Comparison of ENCODE assay signal across 35 mouse cellular contexts in the genomic region with DNA sequence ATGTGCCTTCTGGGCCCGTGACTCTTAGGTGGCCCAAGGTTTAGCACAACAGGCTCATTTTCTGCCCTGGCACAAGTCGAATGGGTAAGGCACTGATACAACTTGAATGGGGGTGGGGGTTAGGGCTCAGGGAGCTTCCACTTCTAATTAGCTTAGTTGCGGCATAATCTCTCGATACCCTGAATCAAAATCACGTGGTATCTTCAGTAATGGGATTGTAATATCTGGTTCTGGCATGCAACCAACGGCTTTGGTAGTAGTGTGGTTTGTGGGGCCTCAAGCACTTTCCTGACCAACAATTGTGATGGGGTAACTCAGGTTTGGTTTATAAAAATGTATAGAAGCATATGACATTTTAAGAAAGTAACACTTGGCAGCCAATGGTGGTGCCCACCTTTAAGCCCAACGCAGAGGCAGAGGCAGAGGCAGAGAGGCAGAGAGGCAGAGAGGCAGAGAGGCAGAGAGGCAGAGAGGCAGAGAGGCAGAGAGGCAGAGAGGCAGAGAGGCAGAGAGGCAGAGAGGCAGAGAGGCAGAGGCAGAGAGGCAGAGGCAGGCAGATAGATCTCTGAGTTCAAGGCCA. TPM values are rescaled to one million over a fixed set of nuclear protein-coding genes. Genes with fewer than 3 reads are reported as not detected.
DNase-seq lines count a peak whose midpoint lies in the region; ATAC-seq and TF ChIP-seq lines count a peak whose summit lies in the region.
"Had no signal": no experiment of that assay in that cellular context is flagged by ENCODE, and none has a peak within 500 bp of the region (broad histone marks: within the 10 kb centered on the region; RNA-seq: fewer than 3 reads in every experiment).

No protein-coding gene starts in this region.

- TF ChIP-seq CTCF in spleen, adult 2 months (IDR thresholded peaks at IDR 0.05; ENCODE audit: extremely low read depth, insufficient read depth, insufficient read length, insufficient replicate concordance) = no peak
- TF ChIP-seq CTCF in MEL (IDR thresholded peaks at IDR 0.05 in 2 of 3, conservative IDR thresholded peaks at IDR 0.05 in 1 of 3; ENCODE audit: control insufficient read depth in 1 of 3, insufficient read depth in 1 of 3, low read depth in 2 of 3, low read length in 3 of 3, poor library complexity in 1 of 3, severe bottlenecking in 1 of 3) = no peak

- ATAC-seq in megakaryocyte progenitor cell, adult 5-6 weeks (replicated peaks; ENCODE audit: poor library complexity) = peak; percentile 31
- no peak for ATAC-seq in heart, embryonic 11.5 days (replicated peaks; ENCODE audit: insufficient number of reproducible peaks, low FRiP score, low TSS enrichment)
- ATAC-seq: forebrain, embryonic 13.5 days; lung, postnatal 0 days; midbrain, embryonic 13.5 days; Patski had no signal

- peak overlapping the region; percentile 76 for H3K27ac ChIP-seq in spleen, adult 2 months (ENCODE audit: insufficient read depth, low read length)
- H3K27ac ChIP-seq in MEL (ENCODE audit: control insufficient read depth, low read depth, low read length) = peak overlapping the region; percentile 5; the same call in 1 of the 2 replicates
- H3K27ac ChIP-seq in heart, embryonic 11.5 days (ENCODE audit: low read depth, low read length) = no peak overlapping the region
- H3K27ac ChIP-seq: forebrain, embryonic 13.5 days; heart, embryonic 13.5 days; hindbrain, embryonic 10.5 days; hindbrain, embryonic 15.5 days; limb, embryonic 10.5 days; limb, embryonic 15.5 days; liver, embryonic 13.5 days; midbrain, embryonic 13.5 days; neural tube, embryonic 13.5 days; stomach, embryonic 15.5 days had no signal

- no peak for TF ChIP-seq RAD21 in MEL (IDR thresholded peaks at IDR 0.05; ENCODE audit: low read depth, low read length)

- H3K9ac ChIP-seq in MEL (ENCODE audit: control insufficient read depth, low read depth, low read length, poor library complexity, severe bottlenecking) = no peak overlapping the region
- no peak overlapping the region for H3K9ac ChIP-seq in heart, embryonic 11.5 days (ENCODE audit: low read depth, low read length)
- H3K9ac ChIP-seq: forebrain, embryonic 13.5 days; heart, embryonic 13.5 days; hindbrain, embryonic 15.5 days; limb, embryonic 15.5 days; liver, embryonic 13.5 days; midbrain, embryonic 13.5 days; neural tube, embryonic 13.5 days; stomach, embryonic 15.5 days had no signal

- WGBS in spleen, adult 2 months = 19% methylated on average over 7 of the region's 7 CpGs
- 79% methylated on average over 7 of the region's 7 CpGs for WGBS in heart, embryonic 11.5 days (ENCODE audit: insufficient replicate concordance)

- H3K4me2 ChIP-seq in heart, embryonic 11.5 days = no peak overlapping the region
- H3K4me2 ChIP-seq: forebrain, embryonic 13.5 days; heart, embryonic 13.5 days; hindbrain, embryonic 15.5 days; limb, embryonic 15.5 days; liver, embryonic 13.5 days; midbrain, embryonic 13.5 days; neural tube, embryonic 13.5 days; stomach, embryonic 15.5 days had no signal

- H3K9me3 ChIP-seq in MEL (replicated peaks; ENCODE audit: insufficient read depth, low read length) = no peaks in the 10 kb centered on the region
- H3K9me3 ChIP-seq in heart, embryonic 11.5 days (replicated peaks; ENCODE audit: control insufficient read depth, low read length) = no peaks in the 10 kb centered on the region
- H3K9me3 ChIP-seq: forebrain, embryonic 13.5 days; heart, embryonic 13.5 days; hindbrain, embryonic 10.5 days; hindbrain, embryonic 15.5 days; limb, embryonic 10.5 days; limb, embryonic 15.5 days; midbrain, embryonic 13.5 days; neural tube, embryonic 13.5 days; stomach, embryonic 15.5 days had no signal

- no peak for DNase-seq in spleen, adult 2 months (ENCODE audit: low read depth in 1 of 2, low spot score in 2 of 2)
- DNase-seq in spleen, postnatal 36 days (ENCODE audit: low spot score in 2 of 2) = no peak
- peak; percentile 65 for DNase-seq in 416B (ENCODE audit: low read depth)
- peak; percentile 65 for DNase-seq in MEL (ENCODE audit: low read depth, low spot score)
- DNase-seq in T-cell, adult 2 months (ENCODE audit: low spot score) = no peak
- DNase-seq: adrenal gland, postnatal 25 days; cerebellum, adult 18-20 months; cerebellum, postnatal 10 days; gastrocnemius, postnatal 25 days; heart, adult 18-20 months; heart, postnatal 14 days; layer of hippocampus, postnatal 36 days; liver, embryonic 13.5 days; lung, adult 18-20 months; lung, postnatal 4 days; right cerebral cortex, postnatal 4 days had no signal

- H3K4me3 ChIP-seq in spleen, adult 2 months (ENCODE audit: extremely low read depth, insufficient read depth, insufficient read length) = no peak overlapping the region
- H3K4me3 ChIP-seq in MEL (ENCODE audit: control insufficient read depth in 1 of 2, insufficient read depth in 1 of 2, low read depth in 2 of 2, low read length in 2 of 2) = no peak overlapping the region
- no peak overlapping the region for H3K4me3 ChIP-seq in heart, embryonic 11.5 days (ENCODE audit: low read depth, low read length)
- H3K4me3 ChIP-seq: forebrain, embryonic 13.5 days; heart, embryonic 13.5 days; hindbrain, embryonic 10.5 days; hindbrain, embryonic 15.5 days; limb, embryonic 10.5 days; limb, embryonic 15.5 days; liver, embryonic 13.5 days; midbrain, embryonic 13.5 days; neural tube, embryonic 13.5 days; stomach, embryonic 15.5 days had no signal

- H3K27me3 ChIP-seq in spleen, adult 2 months (ENCODE audit: control insufficient read depth, insufficient read depth, low read length) = no peaks in the 10 kb centered on the region
- H3K27me3 ChIP-seq in MEL (ENCODE audit: control insufficient read depth in 1 of 2, insufficient read depth in 2 of 2, low read length in 2 of 2) = no peaks in the 10 kb centered on the region
- H3K27me3 ChIP-seq in heart, embryonic 11.5 days (ENCODE audit: control insufficient read depth, insufficient read depth, low read length) = no peaks in the 10 kb centered on the region
- H3K27me3 ChIP-seq: forebrain, embryonic 13.5 days; heart, embryonic 13.5 days; hindbrain, embryonic 15.5 days; limb, embryonic 15.5 days; liver, embryonic 13.5 days; midbrain, embryonic 13.5 days; neural tube, embryonic 13.5 days; Patski; stomach, embryonic 15.5 days had no signal

- no peak for TF ChIP-seq POLR2A in spleen, adult 2 months (IDR thresholded peaks at IDR 0.05; ENCODE audit: low read depth, low read length)
- TF ChIP-seq POLR2A in MEL (IDR thresholded peaks at IDR 0.05; ENCODE audit: control insufficient read depth in 1 of 2, insufficient read depth in 1 of 2, low read depth in 1 of 2, low read length in 2 of 2, poor library complexity in 1 of 2) = no peak

- H3K4me1 ChIP-seq in spleen, adult 2 months (ENCODE audit: control insufficient read depth, insufficient read depth, insufficient read length) = peaks cover 5% of the 10 kb centered on the region; the same call in 1 of the 2 replicates
- H3K4me1 ChIP-seq in MEL (ENCODE audit: control insufficient read depth in 1 of 2, insufficient read depth in 2 of 2, low read length in 2 of 2) = peaks cover 3 to 17% of the 10 kb centered on the region in 2 experiments
- peaks cover 11% of the 10 kb centered on the region for H3K4me1 ChIP-seq in heart, embryonic 11.5 days (ENCODE audit: control insufficient read depth, insufficient read depth, low read length)
- H3K4me1 ChIP-seq: forebrain, embryonic 13.5 days; hindbrain, embryonic 15.5 days had no signal

- TF ChIP-seq EP300 in MEL (IDR thresholded peaks at IDR 0.05; ENCODE audit: low read depth in 1 of 2, low read length in 2 of 2) = no peak

- H3K36me3 ChIP-seq in spleen, adult 2 months (ENCODE audit: control insufficient read depth, insufficient read depth, low read length) = no peaks in the 10 kb centered on the region
- H3K36me3 ChIP-seq in MEL (ENCODE audit: control insufficient read depth in 1 of 2, insufficient read depth in 2 of 2, low read length in 2 of 2) = peaks cover 0 to 1% of the 10 kb centered on the region in 2 experiments; a peak in 1 of 4 replicates
- no peaks in the 10 kb centered on the region for H3K36me3 ChIP-seq in heart, embryonic 11.5 days (ENCODE audit: control insufficient read depth, insufficient read depth, low read length)
- H3K36me3 ChIP-seq: heart, embryonic 13.5 days; hindbrain, embryonic 10.5 days; hindbrain, embryonic 15.5 days; limb, embryonic 10.5 days; limb, embryonic 15.5 days; liver, embryonic 13.5 days; midbrain, embryonic 13.5 days; neural tube, embryonic 13.5 days; stomach, embryonic 15.5 days had no signal

- H3K79me2 ChIP-seq in MEL (ENCODE audit: control insufficient read depth, insufficient read depth, low read length, poor library complexity) = no peaks in the 10 kb centered on the region

RNA-seq across cellular contexts. Expression of a gene that starts 9.9 kb away (rescaled TPM):
- polyA plus RNA-seq in spleen, adult 2 months (2012; rRNA removed) = 8.0 and 8.8 TPM in 2 replicates
- 0.07 TPM in 1 of 2 replicates, not detected in the other for total RNA-seq in MEL (2012; rRNA removed)
- under 1 TPM in 1 of 2 experiments, not detected in 1; 0.26 TPM for polyA plus RNA-seq in MEL (2012; ENCODE audit: insufficient read depth in 1 of 2, insufficient read length in 2 of 2, low read depth in 1 of 2, low replicate concordance in 2 of 2, missing spikeins in 1 of 2)
- total RNA-seq in megakaryocyte progenitor cell, adult 5-6 weeks (2015) = not detected in 2 replicates
- total RNA-seq in megakaryocyte progenitor cell, adult 5-6 weeks (2017) = not detected in 2 replicates
- polyA plus RNA-seq in heart, embryonic 11.5 days (2014; fragmentation: Nextera tagmentation; extraction: Ambion mirVana) = not detected in 2 replicates
- total RNA-seq: adrenal gland, adult 18-20 months; adrenal gland, postnatal 25 days; gastrocnemius, postnatal 25 days; layer of hippocampus, postnatal 36 days; megakaryocyte-erythroid progenitor cell, adult 5-6 weeks had no signal
- polyA plus RNA-seq: embryonic facial prominence, embryonic 11.5 days; forebrain, embryonic 13.5 days; hindbrain, embryonic 10.5 days; limb, embryonic 15.5 days; liver, embryonic 13.5 days had no signal

RNA-seq across cellular contexts. Expression of a gene that starts 12.0 kb away (rescaled TPM):
- polyA plus RNA-seq in spleen, adult 2 months (2012; rRNA removed) = not detected in 2 replicates
- not detected in 2 replicates for total RNA-seq in MEL (2012; rRNA removed)
- not detected for polyA plus RNA-seq in MEL (2012; ENCODE audit: insufficient read depth in 1 of 2, insufficient read length in 2 of 2, low read depth in 1 of 2, low replicate concordance in 2 of 2, missing spikeins in 1 of 2)
- not detected in 2 replicates for total RNA-seq in megakaryocyte progenitor cell, adult 5-6 weeks (2015)
- total RNA-seq in megakaryocyte progenitor cell, adult 5-6 weeks (2017) = not detected in 2 replicates
- 0.26 TPM in 1 of 2 replicates, not detected in the other for polyA plus RNA-seq in heart, embryonic 11.5 days (2014; fragmentation: Nextera tagmentation; extraction: Ambion mirVana)
- total RNA-seq: CH12.LX; gastrocnemius, postnatal 25 days; heart, adult 18-20 months; layer of hippocampus, postnatal 36 days; megakaryocyte-erythroid progenitor cell, adult 5-6 weeks had no signal
- polyA plus RNA-seq: C2C12; embryonic facial prominence, embryonic 11.5 days; forebrain, embryonic 13.5 days; hindbrain, embryonic 15.5 days; inflammation-experienced regulatory T-cells, adult 6 months; limb, embryonic 15.5 days; lung, postnatal 0 days; midbrain, embryonic 13.5 days; neural tube, embryonic 13.5 days; Patski had no signal

RNA-seq across cellular contexts. Expression of a gene that starts 23.1 kb away (rescaled TPM):
- 31.0 and 40.3 TPM in 2 replicates for polyA plus RNA-seq in spleen, adult 2 months (2012; rRNA removed)
- 7.0 and 9.1 TPM in 2 replicates for total RNA-seq in MEL (2012; rRNA removed)
- polyA plus RNA-seq in MEL (2012; ENCODE audit: insufficient read depth in 1 of 2, insufficient read length in 2 of 2, low read depth in 1 of 2, low replicate concordance in 2 of 2, missing spikeins in 1 of 2) = 10 to 100 TPM in 1 of 2 experiments, not detected in 1; 13.1 TPM
- 4.6 and 5.5 TPM in 2 replicates for total RNA-seq in megakaryocyte progenitor cell, adult 5-6 weeks (2015)
- total RNA-seq in megakaryocyte progenitor cell, adult 5-6 weeks (2017) = 5.1 and 9.0 TPM in 2 replicates
- 5.1 and 5.7 TPM in 2 replicates for polyA plus RNA-seq in heart, embryonic 11.5 days (2014; fragmentation: Nextera tagmentation; extraction: Ambion mirVana)

RNA-seq across cellular contexts. Expression of a gene that starts 32.4 kb away (rescaled TPM):
- polyA plus RNA-seq in spleen, adult 2 months (2012; rRNA removed) = 21.8 and 24.5 TPM in 2 replicates
- 12.3 and 13.2 TPM in 2 replicates for total RNA-seq in MEL (2012; rRNA removed)
- 10 to 100 TPM in 1 of 2 experiments, not detected in 1; 20.6 TPM for polyA plus RNA-seq in MEL (2012; ENCODE audit: insufficient read depth in 1 of 2, insufficient read length in 2 of 2, low read depth in 1 of 2, low replicate concordance in 2 of 2, missing spikeins in 1 of 2)
- 13.0 and 15.0 TPM in 2 replicates for total RNA-seq in megakaryocyte progenitor cell, adult 5-6 weeks (2015)
- total RNA-seq in megakaryocyte progenitor cell, adult 5-6 weeks (2017) = 9.0 and 17.0 TPM in 2 replicates
- polyA plus RNA-seq in heart, embryonic 11.5 days (2014; fragmentation: Nextera tagmentation; extraction: Ambion mirVana) = 12.0 and 12.7 TPM in 2 replicates

RNA-seq across cellular contexts. Expression of a gene that starts 32.6 kb away (rescaled TPM):
- 34.5 and 40.4 TPM in 2 replicates for polyA plus RNA-seq in spleen, adult 2 months (2012; rRNA removed)
- 665 and 706 TPM in 2 replicates for total RNA-seq in MEL (2012; rRNA removed)
- polyA plus RNA-seq in MEL (2012; ENCODE audit: insufficient read depth in 1 of 2, insufficient read length in 2 of 2, low read depth in 1 of 2, low replicate concordance in 2 of 2, missing spikeins in 1 of 2) = 1,000 to 10,000 TPM in 1 of 2 experiments, 100 to 1,000 TPM in 1; 525 to 1,715 TPM
- 703 and 731 TPM in 2 replicates for total RNA-seq in megakaryocyte progenitor cell, adult 5-6 weeks (2015)
- 770 and 871 TPM in 2 replicates for total RNA-seq in megakaryocyte progenitor cell, adult 5-6 weeks (2017)
- polyA plus RNA-seq in heart, embryonic 11.5 days (2014; fragmentation: Nextera tagmentation; extraction: Ambion mirVana) = 1,505 and 1,518 TPM in 2 replicates

Comparison
In these comparisons a context has a peak if more than half of its experiments do, and no peak if none do; other contexts are left out.
1. DNase-seq: peak in 416B (single experiment) and MEL (single experiment); none in spleen, adult 2 months (0 of 2), spleen, postnatal 36 days (0 of 2) and T-cell, adult 2 months (single experiment).